Mouse (Mus musculus) lung, postnatal 0 days (tissue): ENCODE measurements around the gene Ceacam2. TPM values are rescaled to one million over a fixed set of nuclear protein-coding genes. Genes with fewer than 3 reads are reported as not detected.
A peak's percentile ranks its signal among the peaks of the same experiment; 100 is the strongest.
"Not testable (repeated sequence)": the region's sequence is repeated elsewhere in the genome, so short reads cannot be mapped to it uniquely, and the experiment has no call there.

Source experiments
- ATAC-seq: fragments of 200-750 bp; cut with Nextera tagmentation; 2 replicates; pipeline ENCODE4 v1.8.0; 2017; ENCODE audit warnings: moderate library complexity
- DNase-seq: peaks from one replicate; pipeline ENCODE4 v3.0.0-alpha.2; 2016; ENCODE audit warnings: low spot score
- H3K27ac ChIP-seq: fragments of 300-500 bp; sonication (generic); 2 replicates; pipeline ENCODE4 v1.5.1; 2014; ENCODE audit warnings: antibody characterized with exemption, mild to moderate bottlenecking, low read length, mixed read lengths
- H3K27me3 ChIP-seq: fragments of 300-500 bp; sonication (generic); replicated peaks from 2 replicates; pipeline ENCODE4 v1.6.1; 2014; ENCODE audit warnings: low read length, mixed read lengths; ENCODE audit not compliant: insufficient read depth
- H3K36me3 ChIP-seq: fragments of 300-500 bp; sonication (generic); 2 replicates; pipeline ENCODE4 v1.6.1; 2014; ENCODE audit warnings: low read length, mixed read lengths; ENCODE audit not compliant: insufficient read depth
- H3K4me1 ChIP-seq: fragments of 300-500 bp; sonication (generic); 2 replicates; pipeline ENCODE4 v1.6.1; 2014; ENCODE audit warnings: antibody characterized with exemption, low read depth, low read length, mixed read lengths; ENCODE audit not compliant: insufficient read depth
- H3K4me2 ChIP-seq: fragments of 300-500 bp; sonication (generic); replicated peaks from 2 replicates; pipeline ENCODE4 v1.6.1; 2014; ENCODE audit warnings: low read depth, mild to moderate bottlenecking, low read length, moderate library complexity, mixed read lengths
- H3K4me3 ChIP-seq: fragments of 300-500 bp; sonication (generic); 2 replicates; pipeline ENCODE4 v1.5.1; 2014; ENCODE audit warnings: low read depth, low read length
- H3K9ac ChIP-seq: fragments of 300-500 bp; sonication (generic); replicated peaks from 2 replicates; pipeline ENCODE4 v1.6.1; 2014; ENCODE audit warnings: low read depth, mild to moderate bottlenecking
- H3K9me3 ChIP-seq: fragments of 300-500 bp; sonication (generic); 2 replicates; pipeline ENCODE4 v1.6.1; 2016; ENCODE audit warnings: low read length, mixed read lengths
- CTCF ChIP-seq: IDR thresholded peaks from 2 replicates; pipeline ENCODE4 v1.5.1; 2016; ENCODE audit warnings: antibody characterized with exemption, mild to moderate bottlenecking
- EP300 ChIP-seq: IDR thresholded peaks from 2 replicates; pipeline ENCODE4 v1.6.1; 2016; ENCODE audit warnings: antibody characterized with exemption, mild to moderate bottlenecking, control low read depth
- WGBS: fragments of 180-500 bp; shearing (Covaris S2); extraction: QIAGEN DNeasy Blood & Tissue Kit; methylation state at CpG from one replicate; pipeline ENCODE4 v1.1.7; 2014; 5-methylcytosine and 5-hydroxymethylcytosine counted together
- polyA plus RNA-seq: library from polyadenylated mRNA; unstranded; fragments of >200 nt; fragmentation: Nextera tagmentation; extraction: Ambion mirVana; gene quantifications from 2 replicates; pipeline ENCODE4 v1.2.1, GENCODE M21; 2015

The Ceacam2 gene
- not detected in 2 replicates for polyA plus RNA-seq

- ATAC-seq, H3K36me3 ChIP-seq, H3K9ac ChIP-seq, H3K4me2 ChIP-seq, DNase-seq, H3K27ac ChIP-seq, H3K4me1 ChIP-seq, H3K9me3 ChIP-seq, H3K4me3 ChIP-seq, H3K27me3 ChIP-seq: not testable (repeated sequence)
- WGBS = 48% methylated on average over 3 of the region's 3 CpGs
Observed at GRCm38 (mm10) chr7:25539376-25539907, at the start of gene Ceacam2. Gene Ceacam2 (minus strand): TSS chr7:25539857.

GRCm38 (mm10) chr7:25585351-25586204, 45.9 kb upstream of the Ceacam2 start:
- ATAC-seq (no peak), DNase-seq (no peak)
- no peaks in the 10 kb centered on the region for H3K36me3 ChIP-seq
- no peak overlapping the region for H3K27ac ChIP-seq
- no peak overlapping the region for H3K4me3 ChIP-seq
- H3K9me3 ChIP-seq = no peaks in the 10 kb centered on the region
- H3K4me2 ChIP-seq = no peak overlapping the region
- no peaks in the 10 kb centered on the region for H3K27me3 ChIP-seq
- WGBS = 79% methylated on average over 9 of the region's 9 CpGs
- H3K9ac ChIP-seq = no peak overlapping the region
- TF ChIP-seq EP300 = no peak
- TF ChIP-seq CTCF = no peak
- H3K4me1 ChIP-seq = no peaks in the 10 kb centered on the region

GRCm38 (mm10) chr7:25584651-25585050, 45.0 kb upstream of the Ceacam2 start:
- WGBS = 43% methylated on average over 5 of the region's 5 CpGs
- H3K27me3 ChIP-seq = no peaks in the 10 kb centered on the region
- no peaks in the 10 kb centered on the region for H3K4me1 ChIP-seq
- ATAC-seq (no peak), DNase-seq (no peak)
- H3K36me3 ChIP-seq = no peaks in the 10 kb centered on the region
- H3K9ac ChIP-seq = no peak overlapping the region
- H3K4me3 ChIP-seq = no peak overlapping the region
- no peak overlapping the region for H3K4me2 ChIP-seq
- no peak overlapping the region for H3K27ac ChIP-seq
- H3K9me3 ChIP-seq = no peaks in the 10 kb centered on the region
- no peak for TF ChIP-seq EP300

GRCm38 (mm10) chr7:25582301-25582810, 42.7 kb upstream of the Ceacam2 start:
- H3K4me2 ChIP-seq = no peak overlapping the region
- 85% methylated on average over 15 of the region's 15 CpGs for WGBS
- no peak for DNase-seq
- H3K27ac ChIP-seq = no peak overlapping the region
- no peaks in the 10 kb centered on the region for H3K9me3 ChIP-seq
- H3K27me3 ChIP-seq = no peaks in the 10 kb centered on the region
- H3K36me3 ChIP-seq = no peaks in the 10 kb centered on the region
- no peak overlapping the region for H3K9ac ChIP-seq
- TF ChIP-seq CTCF (no peak), EP300 (no peak)
- no peak for ATAC-seq
- no peaks in the 10 kb centered on the region for H3K4me1 ChIP-seq
- no peak overlapping the region for H3K4me3 ChIP-seq

- no peak for ATAC-seq
- H3K9me3 ChIP-seq = no peaks in the 10 kb centered on the region
- no peak for DNase-seq
- no peaks in the 10 kb centered on the region for H3K27me3 ChIP-seq
- no peaks in the 10 kb centered on the region for H3K4me1 ChIP-seq
- no peak overlapping the region for H3K27ac ChIP-seq
- no peak overlapping the region for H3K4me2 ChIP-seq
- no peaks in the 10 kb centered on the region for H3K36me3 ChIP-seq
- TF ChIP-seq EP300 (no peak), CTCF (no peak)
- 79% methylated on average over 10 of the region's 10 CpGs for WGBS
- H3K9ac ChIP-seq = no peak overlapping the region
- no peak overlapping the region for H3K4me3 ChIP-seq
Observed at GRCm38 (mm10) chr7:25579441-25579840, 39.8 kb upstream of the Ceacam2 start.

- not testable (repeated sequence) for H3K4me1 ChIP-seq, H3K9ac ChIP-seq, DNase-seq, H3K9me3 ChIP-seq, H3K27ac ChIP-seq, H3K4me2 ChIP-seq, H3K4me3 ChIP-seq, H3K27me3 ChIP-seq, H3K36me3 ChIP-seq
- ATAC-seq = peak; percentile 62
- 53% methylated on average over 11 of the region's 14 CpGs for WGBS
Observed at GRCm38 (mm10) chr7:25576793-25577437, 37.3 kb upstream of the Ceacam2 start.

- H3K36me3 ChIP-seq, H3K4me1 ChIP-seq, H3K4me3 ChIP-seq, DNase-seq, H3K9ac ChIP-seq, H3K9me3 ChIP-seq, H3K4me2 ChIP-seq, H3K27me3 ChIP-seq, ATAC-seq, H3K27ac ChIP-seq: not testable (repeated sequence)
- 25% methylated on average over 6 of the region's 6 CpGs for WGBS
Observed at GRCm38 (mm10) chr7:25576308-25576707, 36.7 kb upstream of the Ceacam2 start.
